Mouse (Mus musculus): ENCODE data around the gene Olfr382. TPM values are rescaled to one million over a fixed set of nuclear protein-coding genes. Genes with fewer than 3 reads are reported as not detected.
"Not testable (repeated sequence)": the region's sequence is repeated elsewhere in the genome, so short reads cannot be mapped to it uniquely, and the experiment has no call there.

Olfr382 gene
- polyA plus RNA-seq (2016; fragmentation: Nextera tagmentation; extraction: Ambion mirVana): not detected in 2 replicates

GRCm38 (mm10) chr11:73517097-73517496 is at the start of gene Olfr382:
TSS of gene Olfr382 (minus strand) at chr11:73517197.
- H3K36me3 ChIP-seq: no peaks in the 10 kb centered on the region
- DNase-seq (ENCODE audit: low spot score): no peak

GRCm38 (mm10) chr11:73528971-73529370 is 12.0 kb upstream of the Olfr382 start:
- H3K4me3 ChIP-seq; H3K27me3 ChIP-seq (ENCODE audit: low read depth, poor library complexity, severe bottlenecking); H3K36me3 ChIP-seq; DNase-seq (ENCODE audit: low spot score); H3K9me3 ChIP-seq (replicated peaks); H3K27ac ChIP-seq; H3K4me1 ChIP-seq: not testable (repeated sequence)
- WGBS: 92% methylated on average over 1 of the region's 1 CpGs

More at GRCm38 (mm10) chr11:73517097-73517496, at the start of gene Olfr382:
- Histone ChIP-seq H3K27ac (no peak within 1 kb of the TSS), H3K4me3 (no peak within 1 kb of the TSS), H3K9me3 (replicated peaks) (no peaks in the 10 kb centered on the region), H3K27me3 (ENCODE audit: low read depth, poor library complexity, severe bottlenecking) (no peaks in the 10 kb centered on the region), H3K4me1 (no peaks in the 10 kb centered on the region)

GRCm38 (mm10) chr11:73491503-73491902 is 25.5 kb downstream of the Olfr382 start, which contains the start of gene Olfr381:
TSS of gene Olfr381 (minus strand) at chr11:73491603.
- no peak for DNase-seq (ENCODE audit: low spot score)
- no peaks in the 10 kb centered on the region for H3K36me3 ChIP-seq
- no peaks in the 10 kb centered on the region for H3K4me1 ChIP-seq
- no peak within 1 kb of the TSS for H3K27ac ChIP-seq
- H3K4me3 ChIP-seq: no peak within 1 kb of the TSS
- H3K27me3 ChIP-seq (ENCODE audit: low read depth, poor library complexity, severe bottlenecking): no peaks in the 10 kb centered on the region
- H3K9me3 ChIP-seq (replicated peaks): no peaks in the 10 kb centered on the region

Other genes starting within 250 kb of the Olfr382 start
- gene Trpv3, start 249.8 kb downstream of the Olfr382 start, polyA plus RNA-seq (2016; fragmentation: Nextera tagmentation; extraction: Ambion mirVana): 0.06 TPM in 1 of 2 replicates, not detected in the other
- gene Aspa, start 187.6 kb downstream of the Olfr382 start, polyA plus RNA-seq (2016; fragmentation: Nextera tagmentation; extraction: Ambion mirVana): 0.10 TPM in 1 of 2 replicates, not detected in the other
- not detected in 2 replicates for gene Gm49340, start 187.5 kb downstream of the Olfr382 start, polyA plus RNA-seq (2016; fragmentation: Nextera tagmentation; extraction: Ambion mirVana)
- not detected in 2 replicates for gene Spata22, start 187.5 kb downstream of the Olfr382 start, polyA plus RNA-seq (2016; fragmentation: Nextera tagmentation; extraction: Ambion mirVana)
- not detected in 2 replicates for gene Olfr20, start 166.4 kb downstream of the Olfr382 start, polyA plus RNA-seq (2016; fragmentation: Nextera tagmentation; extraction: Ambion mirVana)
- gene Olfr376, start 146.0 kb downstream of the Olfr382 start, polyA plus RNA-seq (2016; fragmentation: Nextera tagmentation; extraction: Ambion mirVana): not detected in 2 replicates
- gene Olfr1, start 117.6 kb downstream of the Olfr382 start, polyA plus RNA-seq (2016; fragmentation: Nextera tagmentation; extraction: Ambion mirVana): not detected in 2 replicates
- gene Olfr378, start 88.7 kb downstream of the Olfr382 start, polyA plus RNA-seq (2016; fragmentation: Nextera tagmentation; extraction: Ambion mirVana): not detected in 2 replicates
- not detected in 2 replicates for gene Olfr380, start 59.7 kb downstream of the Olfr382 start, polyA plus RNA-seq (2016; fragmentation: Nextera tagmentation; extraction: Ambion mirVana)
- gene Olfr381, start 25.6 kb downstream of the Olfr382 start, polyA plus RNA-seq (2016; fragmentation: Nextera tagmentation; extraction: Ambion mirVana): not detected in 2 replicates
- gene Olfr385, start 75.8 kb upstream of the Olfr382 start, polyA plus RNA-seq (2016; fragmentation: Nextera tagmentation; extraction: Ambion mirVana): not detected in 2 replicates
- not detected in 2 replicates for gene Olfr384, start 81.4 kb upstream of the Olfr382 start, polyA plus RNA-seq (2016; fragmentation: Nextera tagmentation; extraction: Ambion mirVana)
- gene Zfp735, start 171.6 kb upstream of the Olfr382 start, polyA plus RNA-seq (2016; fragmentation: Nextera tagmentation; extraction: Ambion mirVana): not detected in 2 replicates

All from limb, embryonic 10.5 days (tissue).